Comparison of ENCODE assay signal across 10 mouse cellular contexts in the genomic region with DNA sequence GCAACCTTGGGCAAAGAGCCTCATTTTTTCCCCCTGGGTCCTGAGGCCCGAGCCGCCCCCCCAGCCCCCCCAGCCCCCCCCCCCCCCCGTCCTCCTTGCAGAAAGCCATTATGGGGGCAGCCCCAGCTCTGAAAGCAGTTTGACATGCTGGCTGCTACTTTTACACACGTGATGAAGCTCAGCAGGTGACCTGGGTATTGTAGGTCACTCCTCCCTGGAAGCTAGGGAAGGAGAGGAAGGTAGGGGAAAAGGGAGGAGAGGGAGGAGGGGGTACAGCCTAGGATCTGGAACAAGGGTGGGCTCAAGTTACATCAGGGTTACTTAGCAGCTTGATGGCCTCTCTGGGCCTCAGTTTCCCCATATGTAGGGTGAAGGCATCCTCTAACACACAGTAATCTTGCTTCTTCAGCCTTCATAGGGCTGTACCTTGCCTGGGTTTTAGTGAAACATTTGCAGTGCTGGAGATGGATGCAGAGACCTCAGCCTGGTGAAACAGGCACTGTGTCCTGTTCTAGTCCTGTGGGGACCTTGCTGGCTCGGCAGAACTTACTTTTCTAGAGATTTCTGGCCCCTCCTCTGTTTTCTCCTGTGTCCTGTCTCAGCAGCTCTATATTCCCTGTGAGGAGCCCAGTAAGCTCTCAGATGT.
A peak's percentile ranks its signal among the peaks of the same experiment; 100 is the strongest.
DNase-seq lines count a peak whose midpoint lies in the region; ATAC-seq lines count a peak whose summit lies in the region.
"Had no signal": no experiment of that assay in that cellular context is flagged by ENCODE, and none has a peak within 500 bp of the region (broad histone marks: within the 10 kb centered on the region; RNA-seq: fewer than 3 reads in every experiment).

No protein-coding gene starts in this region.

- H3K27ac ChIP-seq in kidney, embryonic 15.5 days = peak overlapping the region; percentile 75
- peak overlapping the region; percentile 86 for H3K27ac ChIP-seq in forebrain, embryonic 13.5 days
- peak overlapping the region; percentile 48; the same call in 1 of the 2 replicates for H3K27ac ChIP-seq in hindbrain, embryonic 16.5 days (ENCODE audit: low read depth, low read length)
- peak overlapping the region; percentile 82 for H3K27ac ChIP-seq in neural tube, embryonic 13.5 days (replicated peaks)
- H3K27ac ChIP-seq: left cerebral cortex, adult 2 months had no signal

- H3K9me3 ChIP-seq in kidney, embryonic 15.5 days (replicated peaks) = no peaks in the 10 kb centered on the region
- H3K9me3 ChIP-seq in forebrain, embryonic 13.5 days (replicated peaks) = no peaks in the 10 kb centered on the region
- no peaks in the 10 kb centered on the region for H3K9me3 ChIP-seq in hindbrain, embryonic 16.5 days (ENCODE audit: control insufficient read depth, low read length)
- H3K9me3 ChIP-seq in neural tube, embryonic 13.5 days = no peaks in the 10 kb centered on the region

- WGBS in kidney, embryonic 15.5 days = 20% methylated on average over 5 of the region's 5 CpGs
- WGBS in forebrain, embryonic 13.5 days = 6% methylated on average over 3 of the region's 5 CpGs
- WGBS in hindbrain, embryonic 16.5 days = 6% methylated on average over 4 of the region's 5 CpGs
- WGBS in neural tube, embryonic 13.5 days = 16% methylated on average over 2 of the region's 5 CpGs

- peak; percentile 31; the same call in 1 of the 2 replicates for ATAC-seq in kidney, embryonic 15.5 days (replicated peaks; ENCODE audit: low FRiP score)
- peak; percentile 50; the same call in 1 of the 2 replicates for ATAC-seq in forebrain, embryonic 13.5 days
- 0 out of 2 replicates have a peak, but pooled peaks have one; percentile 19 for ATAC-seq in hindbrain, embryonic 16.5 days
- peak; percentile 33 for ATAC-seq in neural tube, embryonic 13.5 days (ENCODE audit: low read depth)

- H3K4me3 ChIP-seq in kidney, embryonic 15.5 days (replicated peaks) = no peak overlapping the region
- H3K4me3 ChIP-seq in forebrain, embryonic 13.5 days = no peak overlapping the region
- no peak overlapping the region for H3K4me3 ChIP-seq in hindbrain, embryonic 16.5 days (ENCODE audit: low read length)
- no peak overlapping the region for H3K4me3 ChIP-seq in neural tube, embryonic 13.5 days
- H3K4me3 ChIP-seq: left cerebral cortex, adult 2 months; megakaryocyte, embryonic 14.5 days had no signal

- 0 out of 2 replicates have a peak overlapping the region, but pooled peaks have one; percentile 12 for H3K4me2 ChIP-seq in kidney, embryonic 15.5 days
- peak overlapping the region; percentile 35 for H3K4me2 ChIP-seq in forebrain, embryonic 13.5 days
- no peak overlapping the region; the same call in 1 of the 2 replicates for H3K4me2 ChIP-seq in hindbrain, embryonic 16.5 days (ENCODE audit: low read length)
- H3K4me2 ChIP-seq in neural tube, embryonic 13.5 days = no peak overlapping the region

- H3K27me3 ChIP-seq in kidney, embryonic 15.5 days = peaks cover 54% of the 10 kb centered on the region
- no peaks in the 10 kb centered on the region for H3K27me3 ChIP-seq in forebrain, embryonic 13.5 days
- H3K27me3 ChIP-seq in hindbrain, embryonic 16.5 days (replicated peaks; ENCODE audit: control insufficient read depth, insufficient read depth, low read length) = no peaks in the 10 kb centered on the region
- 0 out of 2 replicates have a peak, but pooled peaks cover 6% of the 10 kb centered on the region for H3K27me3 ChIP-seq in neural tube, embryonic 13.5 days

- no peaks in the 10 kb centered on the region for H3K36me3 ChIP-seq in kidney, embryonic 15.5 days
- H3K36me3 ChIP-seq in forebrain, embryonic 13.5 days (ENCODE audit: poor library complexity, severe bottlenecking) = no peaks in the 10 kb centered on the region
- no peaks in the 10 kb centered on the region for H3K36me3 ChIP-seq in hindbrain, embryonic 16.5 days (ENCODE audit: control insufficient read depth, insufficient read depth, low read length)
- no peaks in the 10 kb centered on the region for H3K36me3 ChIP-seq in neural tube, embryonic 13.5 days
- H3K36me3 ChIP-seq: G1E had no signal

- no peak for DNase-seq in kidney, postnatal 14 days
- no peak for DNase-seq in right cerebral cortex, postnatal 14 days
- DNase-seq in thymus, adult 18-20 months = no peak

- no peak overlapping the region for H3K9ac ChIP-seq in kidney, embryonic 15.5 days
- H3K9ac ChIP-seq in forebrain, embryonic 13.5 days = peak overlapping the region; percentile 34
- peak overlapping the region; percentile 17; the same call in 1 of the 2 replicates for H3K9ac ChIP-seq in hindbrain, embryonic 16.5 days (ENCODE audit: low read depth, low read length)
- peak overlapping the region; percentile 50; the same call in 1 of the 2 replicates for H3K9ac ChIP-seq in neural tube, embryonic 13.5 days

- peaks cover 27% of the 10 kb centered on the region for H3K4me1 ChIP-seq in kidney, embryonic 15.5 days
- H3K4me1 ChIP-seq in forebrain, embryonic 13.5 days = peaks cover 39% of the 10 kb centered on the region
- peaks cover 18% of the 10 kb centered on the region for H3K4me1 ChIP-seq in hindbrain, embryonic 16.5 days (ENCODE audit: control insufficient read depth, insufficient read depth, low read depth, low read length)
- peaks cover 26% of the 10 kb centered on the region for H3K4me1 ChIP-seq in neural tube, embryonic 13.5 days (replicated peaks)

Comparison
In these comparisons a context has a peak if more than half of its experiments do, and no peak if none do; other contexts are left out.
1. H3K4me2 ChIP-seq: peak in kidney, embryonic 15.5 days (single experiment) and forebrain, embryonic 13.5 days (single experiment); none in hindbrain, embryonic 16.5 days (single experiment) and neural tube, embryonic 13.5 days (single experiment).
2. Peak in every context shown above with its lines, with median percentiles within 50 percentile points of each other: ATAC-seq and H3K27ac ChIP-seq.